Mouse (Mus musculus): ENCODE measurements around the gene 9930111J21Rik1.
"Not testable (repeated sequence)": the region's sequence is repeated elsewhere in the genome, so short reads cannot be mapped to it uniquely, and the experiment has no call there.

- not testable (repeated sequence) for TF ChIP-seq CTCF (IDR thresholded peaks at IDR 0.05; ENCODE audit: insufficient read depth, low read length); POLR2A (IDR thresholded peaks at IDR 0.05; ENCODE audit: borderline replicate concordance, extremely low read depth, low read depth, low read length)
Measured at GRCm38 (mm10) chr11:48933422-48933821, 45.8 kb downstream of the 9930111J21Rik1 start.
